Mouse (Mus musculus): ENCODE data around the gene Arhgap23. TPM values are rescaled to one million over a fixed set of nuclear protein-coding genes. Genes with fewer than 3 reads are reported as not detected.

Arhgap23 gene
- polyA plus RNA-seq, 1 experiment from 2014 or later, result 14.4 TPM

- no peak overlapping the region for H3K4me3 ChIP-seq (ENCODE audit: inconsistent target)
- WGBS (ENCODE audit: missing documents), result 84% methylated on average over 4 of the region's 4 CpGs
- no peak overlapping the region for H3K27ac ChIP-seq
- no peaks in the 10 kb centered on the region for H3K79me2 ChIP-seq (ENCODE audit: inconsistent target)
- no peaks in the 10 kb centered on the region; the same call in 1 of the 2 replicates for H3K36me3 ChIP-seq (ENCODE audit: inconsistent target)
Measured at GRCm38 (mm10) chr11:97505784-97506183, 90.5 kb downstream of the Arhgap23 start.

DNA sequence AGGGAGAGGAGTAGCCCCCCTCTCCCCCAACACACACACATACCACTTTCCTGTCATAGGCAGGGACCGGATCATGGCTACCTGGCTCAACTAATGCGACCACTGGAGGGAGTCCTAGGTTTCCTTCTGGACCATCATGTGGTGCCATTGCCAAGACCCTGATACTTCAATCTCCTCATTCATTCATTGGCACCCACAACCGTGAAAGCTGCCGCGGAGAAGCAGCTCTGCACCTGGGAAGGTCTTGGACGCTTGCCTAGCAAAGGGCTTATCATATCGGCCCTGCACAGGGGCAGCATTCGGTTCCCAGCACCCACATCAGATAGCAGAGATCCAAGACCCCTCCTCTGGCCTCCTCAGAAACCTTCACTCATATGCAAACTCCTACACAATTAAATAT lies 91.0 kb downstream of the Arhgap23 start:
- Histone ChIP-seq H3K36me3 (ENCODE audit: inconsistent target) (no peaks in the 10 kb centered on the region), H3K4me3 (ENCODE audit: inconsistent target) (no peak overlapping the region), H3K27ac (no peak overlapping the region), H3K79me2 (ENCODE audit: inconsistent target) (no peaks in the 10 kb centered on the region)
- 85% methylated on average over 8 of the region's 8 CpGs for WGBS (ENCODE audit: missing documents)

DNA sequence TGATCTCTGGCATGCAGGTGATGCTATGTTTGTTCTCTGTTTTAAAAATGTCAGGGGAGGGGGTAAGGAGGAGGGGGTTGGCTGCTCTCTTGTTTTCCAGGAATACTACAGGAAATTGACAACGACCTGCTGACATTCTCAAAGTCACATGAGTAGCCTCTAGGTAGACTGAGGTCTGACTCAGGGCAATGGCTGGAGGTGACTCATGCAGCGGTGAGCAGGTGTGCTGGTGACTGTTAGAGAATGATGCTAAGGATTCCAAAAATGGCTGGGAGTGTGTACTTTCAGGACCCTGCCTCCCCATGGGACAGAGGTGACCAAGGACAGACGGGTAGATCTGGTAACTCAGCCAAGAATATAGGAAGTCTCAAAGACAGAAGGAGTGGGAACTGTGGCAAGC lies 92.9 kb downstream of the Arhgap23 start:
- no peak overlapping the region for H3K27ac ChIP-seq
- H3K79me2 ChIP-seq (ENCODE audit: inconsistent target), result no peaks in the 10 kb centered on the region
- 64% methylated on average over 3 of the region's 3 CpGs for WGBS (ENCODE audit: missing documents)
- H3K36me3 ChIP-seq (ENCODE audit: inconsistent target), result no peaks in the 10 kb centered on the region
- no peak overlapping the region for H3K4me3 ChIP-seq (ENCODE audit: inconsistent target)

GRCm38 (mm10) chr11:97509058-97509457 lies 93.7 kb downstream of the Arhgap23 start:
- Histone ChIP-seq H3K27ac (no peak overlapping the region), H3K36me3 (ENCODE audit: inconsistent target) (no peaks in the 10 kb centered on the region), H3K4me3 (ENCODE audit: inconsistent target) (no peak overlapping the region), H3K79me2 (ENCODE audit: inconsistent target) (no peaks in the 10 kb centered on the region)
- 28% methylated on average over 4 of the region's 5 CpGs for WGBS (ENCODE audit: missing documents)

DNA sequence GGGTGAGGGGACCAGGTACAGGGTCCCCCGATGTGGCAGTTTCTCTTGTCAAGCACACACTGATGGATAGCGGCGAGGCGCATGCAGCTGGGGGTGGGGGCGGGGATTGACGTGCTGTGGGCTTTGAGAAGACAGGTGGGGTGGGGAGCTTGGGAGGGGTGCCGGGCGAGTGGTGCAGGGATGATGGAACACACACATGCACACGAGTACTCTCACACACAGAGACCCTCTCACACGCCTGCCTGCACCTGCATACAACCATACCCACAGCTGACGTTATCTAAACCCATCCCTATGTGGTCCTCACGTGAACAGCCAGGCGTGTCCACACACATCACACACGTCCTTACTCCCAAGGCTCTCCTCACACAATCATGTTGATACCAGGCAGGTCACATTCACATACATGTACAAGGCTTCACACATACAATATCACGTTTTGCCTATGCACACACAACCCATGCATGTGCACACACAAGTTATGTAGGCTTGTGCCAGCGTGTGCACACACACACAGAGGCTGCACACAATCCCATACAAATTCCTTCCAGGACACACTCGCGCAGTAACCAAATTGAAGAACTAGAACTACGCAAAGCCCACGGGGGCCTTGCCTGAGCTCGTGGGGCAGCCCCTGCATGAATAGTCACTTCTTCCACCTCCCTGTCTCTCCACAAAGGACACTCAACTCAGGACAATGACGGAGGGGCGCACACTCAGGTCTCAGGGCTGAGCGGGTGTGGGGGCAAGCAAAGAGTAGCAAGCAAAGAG lies 94.6 kb downstream of the Arhgap23 start:
- WGBS (ENCODE audit: missing documents), result 89% methylated on average over 24 of the region's 24 CpGs
- Histone ChIP-seq H3K36me3 (ENCODE audit: inconsistent target) (no peaks in the 10 kb centered on the region), H3K27ac (no peak overlapping the region), H3K4me3 (ENCODE audit: inconsistent target) (no peak overlapping the region), H3K79me2 (ENCODE audit: inconsistent target) (no peaks in the 10 kb centered on the region)

GRCm38 (mm10) chr11:97510966-97511660 lies 95.8 kb downstream of the Arhgap23 start:
- H3K27ac ChIP-seq, result peak overlapping the region; percentile 61
- 47% methylated on average over 10 of the region's 10 CpGs for WGBS (ENCODE audit: missing documents)
- H3K79me2 ChIP-seq (ENCODE audit: inconsistent target), result no peaks in the 10 kb centered on the region
- H3K36me3 ChIP-seq (ENCODE audit: inconsistent target), result no peaks in the 10 kb centered on the region
- peak overlapping the region; percentile 31 for H3K4me3 ChIP-seq (ENCODE audit: inconsistent target)

GRCm38 (mm10) chr11:97511661-97512369 lies 96.5 kb downstream of the Arhgap23 start:
- 26% methylated on average over 13 of the region's 13 CpGs for WGBS (ENCODE audit: missing documents)
- peak overlapping the region; percentile 31 for H3K4me3 ChIP-seq (ENCODE audit: inconsistent target)
- H3K36me3 ChIP-seq (ENCODE audit: inconsistent target), result no peaks in the 10 kb centered on the region
- no peaks in the 10 kb centered on the region for H3K79me2 ChIP-seq (ENCODE audit: inconsistent target)
- H3K27ac ChIP-seq, result peak overlapping the region; percentile 61

GRCm38 (mm10) chr11:97512511-97512910 lies 97.2 kb downstream of the Arhgap23 start:
- Histone ChIP-seq H3K4me3 (ENCODE audit: inconsistent target) (peak overlapping the region; percentile 31), H3K36me3 (ENCODE audit: inconsistent target) (no peaks in the 10 kb centered on the region), H3K27ac (peak overlapping the region; percentile 61), H3K79me2 (ENCODE audit: inconsistent target) (no peaks in the 10 kb centered on the region)
- 86% methylated on average over 6 of the region's 6 CpGs for WGBS (ENCODE audit: missing documents)

- H3K27ac ChIP-seq, result no peak overlapping the region
- 89% methylated on average over 3 of the region's 3 CpGs for WGBS (ENCODE audit: missing documents)
- H3K79me2 ChIP-seq (ENCODE audit: inconsistent target), result no peaks in the 10 kb centered on the region
- H3K36me3 ChIP-seq (ENCODE audit: inconsistent target), result no peaks in the 10 kb centered on the region
- H3K4me3 ChIP-seq (ENCODE audit: inconsistent target), result no peak overlapping the region
Measured at GRCm38 (mm10) chr11:97513066-97513465, 97.7 kb downstream of the Arhgap23 start.

DNA sequence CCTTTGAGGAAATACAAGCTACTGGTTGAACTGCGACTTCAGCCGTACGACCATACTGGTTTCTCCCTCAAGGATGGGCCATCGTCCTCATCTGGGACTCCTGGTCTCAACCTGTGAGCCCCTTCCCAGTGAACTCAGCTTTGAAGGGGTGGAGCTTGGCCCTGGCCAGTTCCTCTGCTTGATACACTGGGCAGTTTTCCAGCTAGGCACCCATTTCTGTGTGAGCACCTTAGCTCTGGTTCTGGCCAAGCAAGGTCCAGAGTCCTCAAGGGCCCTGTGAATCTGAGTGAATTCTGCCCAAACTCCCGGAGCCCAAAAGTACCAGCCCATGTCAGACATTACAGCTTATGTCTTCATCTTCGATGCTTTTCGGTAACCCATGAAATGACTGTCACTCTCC lies 105.2 kb downstream of the Arhgap23 start:
- H3K27ac ChIP-seq, result no peak overlapping the region
- 95% methylated on average over 7 of the region's 7 CpGs for WGBS (ENCODE audit: missing documents)
- H3K36me3 ChIP-seq (ENCODE audit: inconsistent target), result no peaks in the 10 kb centered on the region
- H3K79me2 ChIP-seq (ENCODE audit: inconsistent target), result no peaks in the 10 kb centered on the region
- H3K4me3 ChIP-seq (ENCODE audit: inconsistent target), result no peak overlapping the region

- H3K79me2 ChIP-seq (ENCODE audit: inconsistent target), result no peaks in the 10 kb centered on the region
- H3K36me3 ChIP-seq (ENCODE audit: inconsistent target), result no peaks in the 10 kb centered on the region
- 88% methylated on average over 29 of the region's 29 CpGs for whole genome bisulfite sequencing (ENCODE audit: missing documents)
- no peak overlapping the region for H3K27ac ChIP-seq
- no peak overlapping the region for H3K4me3 ChIP-seq (ENCODE audit: inconsistent target)
Measured at GRCm38 (mm10) chr11:97521741-97522474, 106.6 kb downstream of the Arhgap23 start.

GRCm38 (mm10) chr11:97523107-97523506 lies 107.8 kb downstream of the Arhgap23 start:
- H3K79me2 ChIP-seq (ENCODE audit: inconsistent target), result no peaks in the 10 kb centered on the region
- H3K27ac ChIP-seq, result no peak overlapping the region
- H3K4me3 ChIP-seq (ENCODE audit: inconsistent target), result no peak overlapping the region
- H3K36me3 ChIP-seq (ENCODE audit: inconsistent target), result no peaks in the 10 kb centered on the region
- 86% methylated on average over 14 of the region's 14 CpGs for WGBS (ENCODE audit: missing documents)

DNA sequence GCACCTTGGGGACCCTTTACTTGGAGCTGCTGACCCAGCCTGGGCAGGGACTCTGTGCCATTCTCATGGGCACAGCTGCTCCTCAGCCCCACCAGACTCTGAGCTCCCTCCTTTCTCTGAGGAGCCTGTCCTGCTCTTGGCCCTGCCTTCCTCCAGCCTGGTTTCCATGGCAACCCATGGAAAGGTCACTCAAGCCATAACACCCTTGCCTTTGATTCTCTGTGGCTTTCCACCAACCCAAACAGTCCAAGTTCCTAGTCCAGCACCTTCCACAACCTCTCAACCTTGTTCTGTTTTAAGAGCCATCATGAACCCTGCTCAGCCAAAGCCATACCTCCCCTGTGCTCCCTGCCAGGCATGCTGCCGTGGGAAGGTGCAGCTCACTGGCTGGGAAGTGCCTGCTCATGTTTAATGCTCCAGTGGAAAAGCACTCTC lies 108.5 kb downstream of the Arhgap23 start:
- Histone ChIP-seq H3K79me2 (ENCODE audit: inconsistent target) (no peaks in the 10 kb centered on the region), H3K36me3 (ENCODE audit: inconsistent target) (no peaks in the 10 kb centered on the region), H3K4me3 (ENCODE audit: inconsistent target) (no peak overlapping the region), H3K27ac (no peak overlapping the region)
- WGBS (ENCODE audit: missing documents), result 71% methylated on average over 1 of the region's 1 CpGs

- no peaks in the 10 kb centered on the region for H3K36me3 ChIP-seq (ENCODE audit: inconsistent target)
- no peaks in the 10 kb centered on the region for H3K79me2 ChIP-seq (ENCODE audit: inconsistent target)
- WGBS (ENCODE audit: missing documents), result 87% methylated on average over 9 of the region's 9 CpGs
- H3K27ac ChIP-seq, result no peak overlapping the region
- H3K4me3 ChIP-seq (ENCODE audit: inconsistent target), result no peak overlapping the region
Measured at GRCm38 (mm10) chr11:97524306-97524705, 109.0 kb downstream of the Arhgap23 start.
